8 mouse cellular contexts compared by ENCODE assay signal in genomic region chr4:130533975-130534374, GRCm38 (mm10). TPM values are rescaled to one million over a fixed set of nuclear protein-coding genes. Genes with fewer than 3 reads are reported as not detected.
DNase-seq lines count a peak whose midpoint lies in the region; ATAC-seq and TF ChIP-seq lines count a peak whose summit lies in the region.
"Had no signal": no experiment of that assay in that cellular context is flagged by ENCODE, and none has a peak within 500 bp of the region (broad histone marks: within the 10 kb centered on the region; RNA-seq: fewer than 3 reads in every experiment).

No protein-coding gene starts in this region.

- TF ChIP-seq CTCF in intestine, postnatal 0 days (IDR thresholded peaks at IDR 0.05; ENCODE audit: low read depth), result peak; percentile 99
- TF ChIP-seq CTCF in spleen, adult 2 months (IDR thresholded peaks at IDR 0.05; ENCODE audit: extremely low read depth, insufficient read depth, insufficient read length, insufficient replicate concordance), result peak; percentile 95; the same call in 1 of the 2 replicates

- no peak; the same call in 1 of the 2 replicates for ATAC-seq in intestine, postnatal 0 days
- ATAC-seq in midbrain, embryonic 16.5 days, result 0 out of 2 replicates have a peak, but pooled peaks have one; percentile 23

- TF ChIP-seq POLR2A in spleen, adult 2 months (IDR thresholded peaks at IDR 0.05; ENCODE audit: low read depth, low read length), result no peak

- no peaks in the 10 kb centered on the region for H3K36me3 ChIP-seq in intestine, postnatal 0 days (ENCODE audit: control insufficient read depth, insufficient read depth)
- H3K36me3 ChIP-seq in midbrain, embryonic 16.5 days (ENCODE audit: control insufficient read depth, insufficient read depth, low read length), result peaks cover 9% of the 10 kb centered on the region; the same call in 1 of the 2 replicates
- H3K36me3 ChIP-seq in spleen, adult 2 months (ENCODE audit: control insufficient read depth, insufficient read depth, low read length), result no peaks in the 10 kb centered on the region

- intact Hi-C loops in left cerebral cortex, postnatal 4 days (cut with DNase I), result no loop called here

- peak; percentile 89 to 91 for DNase-seq in adrenal gland, adult 18-20 months (ENCODE audit: low spot score in 2 of 2)
- peak; percentile 94 to 95 for DNase-seq in cerebellum, postnatal 4 days (ENCODE audit: low spot score in 2 of 2)
- DNase-seq in gastrocnemius, adult 18-20 months (ENCODE audit: low spot score), result peak; percentile 86
- DNase-seq in left cerebral cortex, postnatal 4 days, result peak; percentile 89
- peak; percentile 18 to 67 for DNase-seq in spleen, adult 2 months (ENCODE audit: low read depth in 1 of 2, low spot score in 2 of 2)

- H3K9me3 ChIP-seq in intestine, postnatal 0 days (ENCODE audit: control insufficient read depth), result no peaks in the 10 kb centered on the region
- no peaks in the 10 kb centered on the region for H3K9me3 ChIP-seq in midbrain, embryonic 16.5 days (replicated peaks; ENCODE audit: control insufficient read depth, low read length, poor library complexity, severe bottlenecking)

- H3K27ac ChIP-seq in intestine, postnatal 0 days (ENCODE audit: low read depth, low read length), result no peak overlapping the region
- no peak overlapping the region for H3K27ac ChIP-seq in midbrain, embryonic 16.5 days (ENCODE audit: low read length)
- no peak overlapping the region for H3K27ac ChIP-seq in spleen, adult 2 months (ENCODE audit: insufficient read depth, low read length)

- WGBS in intestine, postnatal 0 days, result 37% methylated on average over 4 of the region's 4 CpGs
- WGBS in midbrain, embryonic 16.5 days, result 45% methylated on average over 4 of the region's 4 CpGs
- whole genome bisulfite sequencing in spleen, adult 2 months, result 50% methylated on average over 4 of the region's 4 CpGs

- H3K4me1 ChIP-seq in intestine, postnatal 0 days (replicated peaks; ENCODE audit: control insufficient read depth, insufficient read depth, low read length), result no peaks in the 10 kb centered on the region
- no peaks in the 10 kb centered on the region for H3K4me1 ChIP-seq in midbrain, embryonic 16.5 days (ENCODE audit: control insufficient read depth, insufficient read depth, low read length)
- no peaks in the 10 kb centered on the region for H3K4me1 ChIP-seq in spleen, adult 2 months (ENCODE audit: control insufficient read depth, insufficient read depth, insufficient read length)

- H3K9ac ChIP-seq in intestine, postnatal 0 days (ENCODE audit: low read depth, low read length), result no peak overlapping the region
- H3K9ac ChIP-seq in midbrain, embryonic 16.5 days (ENCODE audit: low read depth, low read length), result no peak overlapping the region

- H3K4me2 ChIP-seq in intestine, postnatal 0 days (replicated peaks; ENCODE audit: low read depth), result no peak overlapping the region
- no peak overlapping the region for H3K4me2 ChIP-seq in midbrain, embryonic 16.5 days (ENCODE audit: low read length)

- H3K4me3 ChIP-seq in intestine, postnatal 0 days (ENCODE audit: low read depth, low read length), result no peak overlapping the region
- H3K4me3 ChIP-seq in midbrain, embryonic 16.5 days (ENCODE audit: low read depth, low read length), result no peak overlapping the region
- no peak overlapping the region for H3K4me3 ChIP-seq in spleen, adult 2 months (ENCODE audit: extremely low read depth, insufficient read depth, insufficient read length)
- H3K4me3 ChIP-seq: myocyte had no signal

- H3K27me3 ChIP-seq in intestine, postnatal 0 days (replicated peaks; ENCODE audit: control insufficient read depth, insufficient read depth, low read length), result no peaks in the 10 kb centered on the region
- no peaks in the 10 kb centered on the region for H3K27me3 ChIP-seq in midbrain, embryonic 16.5 days (ENCODE audit: control insufficient read depth, insufficient read depth, low read depth, low read length)
- H3K27me3 ChIP-seq in spleen, adult 2 months (ENCODE audit: control insufficient read depth, insufficient read depth, low read length), result no peaks in the 10 kb centered on the region

RNA-seq across cellular contexts. Expression of gene Nkain1, which starts 40.0 kb away (rescaled TPM):
- total RNA-seq in adrenal gland, adult 18-20 months (2021), result 1 to 10 TPM; 5.6 to 5.8 TPM
- 10 to 100 TPM; 21.0 to 29.5 TPM for total RNA-seq in gastrocnemius, adult 18-20 months (2021)
- polyA plus RNA-seq in intestine, postnatal 0 days (2015; fragmentation: Nextera tagmentation; extraction: Ambion mirVana), result 0.09 and 0.20 TPM in 2 replicates
- 100 to 1,000 TPM; 158 to 164 TPM for total RNA-seq in left cerebral cortex, postnatal 4 days (2021)
- 7.2 and 9.1 TPM in 2 replicates for polyA plus RNA-seq in midbrain, embryonic 16.5 days (2015; fragmentation: Nextera tagmentation; extraction: Ambion mirVana)
- polyA plus RNA-seq in spleen, adult 2 months (2012; rRNA removed), result 0.42 and 0.77 TPM in 2 replicates

Comparison
In these comparisons a context has a peak if more than half of its experiments do, and no peak if none do; other contexts are left out.
1. DNase-seq: peak in every context shown above with its lines; median percentile 94 in cerebellum, postnatal 4 days; 90 in adrenal gland, adult 18-20 months; 89 in left cerebral cortex, postnatal 4 days; 86 in gastrocnemius, adult 18-20 months; 42 in spleen, adult 2 months.
2. RNA of gene Nkain1, which starts 40.0 kb away (total RNA-seq): 158 to 164 TPM in left cerebral cortex, postnatal 4 days; 21.0 to 29.5 TPM in gastrocnemius, adult 18-20 months and 5.6 to 5.8 TPM in adrenal gland, adult 18-20 months; every median in the first group is over 4 times any median in the second.